Mouse (Mus musculus) intestine, postnatal 0 days (tissue): ENCODE measurements around the gene Tinf2. TPM values are rescaled to one million over a fixed set of nuclear protein-coding genes. Genes with fewer than 3 reads are reported as not detected.

Experiments
- ATAC-seq: fragments of 200-750 bp; cut with Nextera tagmentation; 2 replicates; pipeline ENCODE4 v1.8.0; 2017; ENCODE audit warnings: mild to moderate bottlenecking, moderate TSS enrichment, moderate library complexity
- H3K27ac ChIP-seq: fragments of 300-500 bp; sonication (generic); 2 replicates; pipeline ENCODE4 v1.5.1; 2014; ENCODE audit warnings: mild to moderate bottlenecking, low read depth, low read length, moderate library complexity
- H3K27me3 ChIP-seq: fragments of 300-500 bp; sonication (generic); replicated peaks from 2 replicates; pipeline ENCODE4 v1.6.1; 2014; ENCODE audit warnings: low read length, mixed read lengths; ENCODE audit not compliant: control insufficient read depth, insufficient read depth
- H3K36me3 ChIP-seq: fragments of 300-500 bp; sonication (generic); 2 replicates; pipeline ENCODE4 v1.6.1; 2014; ENCODE audit warnings: mild to moderate bottlenecking, moderate library complexity; ENCODE audit not compliant: control insufficient read depth, insufficient read depth
- H3K4me1 ChIP-seq: fragments of 300-500 bp; sonication (generic); replicated peaks from 2 replicates; pipeline ENCODE4 v1.6.1; 2014; ENCODE audit warnings: antibody characterized with exemption, low read length, mixed read lengths; ENCODE audit not compliant: control insufficient read depth, insufficient read depth
- H3K4me2 ChIP-seq: fragments of 300-500 bp; sonication (generic); replicated peaks from 2 replicates; pipeline ENCODE4 v1.6.1; 2014; ENCODE audit warnings: low read depth, mild to moderate bottlenecking, moderate library complexity
- H3K4me3 ChIP-seq: fragments of 300-500 bp; sonication (generic); 2 replicates; pipeline ENCODE4 v1.5.1; 2014; ENCODE audit warnings: low read depth, low read length
- H3K9ac ChIP-seq: fragments of 300-500 bp; sonication (generic); 2 replicates; pipeline ENCODE4 v1.6.1; 2014; ENCODE audit warnings: mild to moderate bottlenecking, low read depth, low read length
- H3K9me3 ChIP-seq: fragments of 300-500 bp; sonication (generic); 2 replicates; pipeline ENCODE4 v1.6.1; 2016; ENCODE audit warnings: mixed run types; ENCODE audit not compliant: control insufficient read depth
- CTCF ChIP-seq: sonication (generic); IDR thresholded peaks from 2 replicates; pipeline ENCODE4 v1.5.1; 2016; ENCODE audit warnings: low read depth, mild to moderate bottlenecking, control low read depth, antibody characterized with exemption, moderate library complexity
- WGBS: fragments of 180-500 bp; shearing (Covaris S2); extraction: QIAGEN DNeasy Blood & Tissue Kit; methylation state at CpG from one replicate; pipeline ENCODE4 v1.1.7; 2014; 5-methylcytosine and 5-hydroxymethylcytosine counted together
- polyA plus RNA-seq: library from polyadenylated mRNA; unstranded; fragments of >200 nt; fragmentation: Nextera tagmentation; extraction: Ambion mirVana; gene quantifications from 2 replicates; pipeline ENCODE4 v1.2.1, GENCODE M21; 2015

The Tinf2 gene
- polyA plus RNA-seq, 1 experiment from 2014 or later, result 21.9 TPM

GRCm38 (mm10) chr14:55709509-55709908, 27.9 kb upstream of the Tinf2 start:
- Histone ChIP-seq H3K9ac (no peak overlapping the region), H3K27ac (no peak overlapping the region), H3K4me2 (no peak overlapping the region), H3K27me3 (no peaks in the 10 kb centered on the region), H3K9me3 (no peaks in the 10 kb centered on the region), H3K4me3 (no peak overlapping the region), H3K4me1 (no peaks in the 10 kb centered on the region; the same call in 1 of the 2 replicates), H3K36me3 (no peaks in the 10 kb centered on the region)
- TF ChIP-seq CTCF, result no peak
- no peak for ATAC-seq
- WGBS, result 93% methylated on average over 4 of the region's 4 CpGs

- Histone ChIP-seq H3K27me3 (no peaks in the 10 kb centered on the region), H3K9me3 (no peaks in the 10 kb centered on the region), H3K4me2 (no peak overlapping the region), H3K27ac (no peak overlapping the region), H3K4me3 (no peak overlapping the region), H3K36me3 (no peaks in the 10 kb centered on the region), H3K4me1 (no peaks in the 10 kb centered on the region), H3K9ac (no peak overlapping the region)
- no peak for ATAC-seq
- no peak for TF ChIP-seq CTCF
- 69% methylated on average over 5 of the region's 5 CpGs for WGBS
These were observed 25.8 kb upstream of the Tinf2 start for GRCm38 (mm10) chr14:55707397-55707796.

DNA sequence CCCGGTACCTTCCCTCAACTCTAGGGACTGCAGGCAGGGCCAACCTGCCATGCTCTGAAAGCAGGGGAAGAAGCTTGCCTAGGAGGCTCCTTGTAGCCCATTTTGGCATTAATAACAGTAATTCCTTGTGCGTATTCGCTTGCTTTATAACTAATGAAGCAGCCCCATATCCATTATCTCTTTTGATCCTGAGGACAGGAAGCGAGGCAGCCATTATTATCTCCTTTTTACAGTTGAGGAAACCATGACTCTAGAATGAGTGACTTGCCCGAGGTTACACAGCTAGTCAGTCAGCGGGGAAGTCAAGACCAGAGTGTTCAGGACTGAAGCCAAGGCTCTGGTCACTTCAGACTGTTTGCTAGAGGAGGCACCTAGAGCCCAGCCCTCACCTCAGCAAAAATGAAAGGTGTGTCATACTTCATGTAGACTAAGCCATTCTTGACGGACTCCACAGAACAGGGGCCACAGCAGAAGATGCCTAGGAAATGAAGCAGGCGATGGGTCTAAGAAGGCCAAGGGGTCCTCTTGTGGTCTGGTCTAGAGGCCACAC, 24.5 kb upstream of the Tinf2 start:
- Histone ChIP-seq H3K9me3 (no peaks in the 10 kb centered on the region), H3K27ac (no peak overlapping the region), H3K4me1 (no peaks in the 10 kb centered on the region), H3K4me3 (no peak overlapping the region), H3K4me2 (no peak overlapping the region), H3K9ac (no peak overlapping the region), H3K36me3 (no peaks in the 10 kb centered on the region), H3K27me3 (no peaks in the 10 kb centered on the region)
- 72% methylated on average over 8 of the region's 8 CpGs for WGBS
- no peak for ATAC-seq
- no peak for TF ChIP-seq CTCF

DNA sequence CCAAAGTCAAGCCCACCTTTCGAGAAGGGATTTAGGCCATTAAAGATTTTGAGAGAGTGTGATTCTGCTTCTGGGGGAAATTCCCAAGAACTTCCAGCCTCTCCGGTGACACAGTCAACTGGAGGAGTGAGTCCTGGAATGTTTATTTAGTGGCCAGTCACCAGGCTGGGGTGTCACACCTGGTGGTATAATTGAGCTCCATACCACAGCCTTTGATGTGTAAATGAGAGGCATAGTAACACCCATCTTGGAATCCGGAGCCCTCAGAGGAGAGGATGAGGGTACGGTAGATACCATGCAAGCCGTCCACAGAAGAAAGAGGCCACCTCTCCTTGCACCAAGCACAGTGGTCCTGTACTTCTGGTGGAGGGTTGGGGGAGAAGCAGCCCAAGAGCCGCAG, 21.1 kb upstream of the Tinf2 start:
- no peaks in the 10 kb centered on the region for H3K9me3 ChIP-seq
- H3K4me3 ChIP-seq, result no peak overlapping the region
- H3K36me3 ChIP-seq, result no peaks in the 10 kb centered on the region
- no peak for TF ChIP-seq CTCF
- no peak overlapping the region for H3K9ac ChIP-seq
- no peak overlapping the region for H3K4me2 ChIP-seq
- no peaks in the 10 kb centered on the region for H3K4me1 ChIP-seq
- 52% methylated on average over 6 of the region's 6 CpGs for WGBS
- no peaks in the 10 kb centered on the region for H3K27me3 ChIP-seq
- no peak for ATAC-seq
- no peak overlapping the region for H3K27ac ChIP-seq

GRCm38 (mm10) chr14:55701131-55701530, 19.5 kb upstream of the Tinf2 start:
- TF ChIP-seq CTCF, result no peak
- Histone ChIP-seq H3K27ac (no peak overlapping the region), H3K4me3 (no peak overlapping the region), H3K36me3 (no peaks in the 10 kb centered on the region), H3K9me3 (no peaks in the 10 kb centered on the region), H3K4me2 (no peak overlapping the region), H3K4me1 (no peaks in the 10 kb centered on the region), H3K9ac (no peak overlapping the region), H3K27me3 (no peaks in the 10 kb centered on the region)
- 68% methylated on average over 9 of the region's 9 CpGs for WGBS
- ATAC-seq, result no peak

DNA sequence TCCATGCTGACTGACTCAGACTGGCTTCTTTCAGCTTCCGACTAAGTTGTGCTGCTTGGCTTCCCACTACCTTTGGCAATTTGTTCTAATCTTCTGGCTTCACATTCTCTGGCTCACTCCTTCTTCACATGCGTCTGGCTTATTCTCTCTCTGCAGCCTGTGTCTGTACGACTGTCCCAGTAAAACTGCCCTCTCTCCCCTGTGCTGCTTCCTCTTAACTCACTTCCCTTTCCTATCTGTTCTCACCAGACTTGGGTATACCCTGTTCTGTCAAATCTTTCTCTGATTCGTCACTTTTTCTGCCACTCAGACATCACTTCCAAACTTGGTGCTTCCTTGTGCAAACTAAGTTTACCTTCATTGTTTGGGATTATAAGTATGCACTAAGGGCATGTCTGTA, 15.6 kb upstream of the Tinf2 start:
- Histone ChIP-seq H3K4me3 (no peak overlapping the region), H3K9ac (no peak overlapping the region), H3K27me3 (no peaks in the 10 kb centered on the region), H3K9me3 (no peaks in the 10 kb centered on the region), H3K27ac (no peak overlapping the region), H3K36me3 (no peaks in the 10 kb centered on the region), H3K4me1 (no peaks in the 10 kb centered on the region), H3K4me2 (no peak overlapping the region)
- no peak for ATAC-seq
- WGBS, result 77% methylated on average over 4 of the region's 4 CpGs
- TF ChIP-seq CTCF, result no peak

- TF ChIP-seq CTCF, result no peak
These were observed 7.8 kb upstream of the Tinf2 start for GRCm38 (mm10) chr14:55689433-55689832.

More at GRCm38 (mm10) chr14:55689433-55689832, 7.8 kb upstream of the Tinf2 start:
- Histone ChIP-seq H3K27ac (no peak overlapping the region), H3K9me3 (no peaks in the 10 kb centered on the region), H3K36me3 (no peaks in the 10 kb centered on the region), H3K9ac (no peak overlapping the region), H3K4me3 (no peak overlapping the region), H3K27me3 (no peaks in the 10 kb centered on the region), H3K4me2 (no peak overlapping the region), H3K4me1 (no peaks in the 10 kb centered on the region)
- WGBS, result 69% methylated on average over 10 of the region's 10 CpGs
- ATAC-seq, result no peak
